Mouse (Mus musculus) midbrain, embryonic 12.5 days (tissue): ENCODE measurements at regions not wholly inside any gene's neighbourhood (a gene's known extent, or its start where the extent isn't known, plus 50 kb on each side); places are given as distances from the start of the nearest gene placed in this dataset.
A peak's percentile ranks its signal among the peaks of the same experiment; 100 is the strongest.

ENCODE experiments used
- ATAC-seq: fragments of 200-750 bp; cut with Nextera tagmentation; 2 replicates; pipeline ENCODE4 v1.8.0; 2017; ENCODE audit warnings: low read depth, moderate TSS enrichment, moderate library complexity; ENCODE audit not compliant: low FRiP score
- H3K27ac ChIP-seq: fragments of 300-500 bp; sonication (generic); replicated peaks from 2 replicates; pipeline ENCODE4 v1.5.1; 2016; ENCODE audit warnings: mild to moderate bottlenecking
- H3K27me3 ChIP-seq: fragments of 300-500 bp; sonication (generic); 2 replicates; pipeline ENCODE4 v1.6.1; 2016; ENCODE audit warnings: mild to moderate bottlenecking
- H3K36me3 ChIP-seq: fragments of 300-500 bp; sonication (generic); 2 replicates; pipeline ENCODE4 v1.6.1; 2016
- H3K4me1 ChIP-seq: fragments of 300-500 bp; sonication (generic); 2 replicates; pipeline ENCODE4 v1.6.1; 2016
- H3K4me2 ChIP-seq: fragments of 300-500 bp; sonication (generic); replicated peaks from 2 replicates; pipeline ENCODE4 v1.6.1; 2016; ENCODE audit warnings: mild to moderate bottlenecking, moderate library complexity
- H3K4me3 ChIP-seq: fragments of 300-500 bp; sonication (generic); 2 replicates; pipeline ENCODE4 v1.5.1; 2016; ENCODE audit warnings: mild to moderate bottlenecking
- H3K9ac ChIP-seq: fragments of 300-500 bp; sonication (generic); replicated peaks from 2 replicates; pipeline ENCODE4 v1.6.1; 2016; ENCODE audit warnings: mild to moderate bottlenecking, moderate library complexity
- H3K9me3 ChIP-seq: fragments of 300-500 bp; sonication (generic); 2 replicates; pipeline ENCODE4 v1.6.1; 2016; ENCODE audit warnings: mild to moderate bottlenecking
- WGBS: fragments of 180-500 bp; shearing (Covaris S2); methylation state at CpG from one replicate; pipeline ENCODE4 v1.1.7; 2016; 5-methylcytosine and 5-hydroxymethylcytosine counted together

DNA sequence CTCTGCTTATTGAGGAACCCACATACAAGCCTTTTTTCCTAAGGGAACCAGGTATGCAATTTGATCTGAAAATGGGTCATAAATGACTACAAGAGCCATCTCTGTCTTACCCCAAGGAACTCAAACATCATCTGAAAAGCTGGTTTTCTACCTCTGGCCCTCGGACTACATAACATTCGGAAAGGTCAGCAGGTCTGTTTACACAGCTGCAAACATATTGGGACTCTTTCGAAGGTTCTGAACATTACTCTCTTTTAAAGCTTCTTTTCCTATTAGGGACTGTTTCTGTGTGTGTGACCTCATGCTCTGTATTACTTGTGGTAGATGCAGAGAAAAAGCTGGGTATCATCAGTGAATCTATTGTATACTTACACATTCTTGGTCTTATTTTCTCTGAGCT, 491.9 kb upstream of the 4930452B06Rik start:
- Histone ChIP-seq H3K36me3 (no peaks in the 10 kb centered on the region), H3K4me3 (no peak overlapping the region), H3K27me3 (no peaks in the 10 kb centered on the region), H3K9ac (no peak overlapping the region), H3K27ac (no peak overlapping the region), H3K4me2 (no peak overlapping the region), H3K9me3 (no peaks in the 10 kb centered on the region), H3K4me1 (no peaks in the 10 kb centered on the region)
- no peak for ATAC-seq
- 58% methylated on average over 3 of the region's 3 CpGs for WGBS

GRCm38 (mm10) chr14:9150841-9151240, 484.8 kb upstream of the 4930452B06Rik start:
- Histone ChIP-seq H3K9ac (no peak overlapping the region), H3K27me3 (no peaks in the 10 kb centered on the region), H3K4me1 (no peaks in the 10 kb centered on the region), H3K27ac (no peak overlapping the region), H3K36me3 (no peaks in the 10 kb centered on the region), H3K9me3 (no peaks in the 10 kb centered on the region), H3K4me3 (no peak overlapping the region), H3K4me2 (no peak overlapping the region)
- ATAC-seq: no peak
- 62% methylated on average over 1 of the region's 1 CpGs for WGBS

DNA sequence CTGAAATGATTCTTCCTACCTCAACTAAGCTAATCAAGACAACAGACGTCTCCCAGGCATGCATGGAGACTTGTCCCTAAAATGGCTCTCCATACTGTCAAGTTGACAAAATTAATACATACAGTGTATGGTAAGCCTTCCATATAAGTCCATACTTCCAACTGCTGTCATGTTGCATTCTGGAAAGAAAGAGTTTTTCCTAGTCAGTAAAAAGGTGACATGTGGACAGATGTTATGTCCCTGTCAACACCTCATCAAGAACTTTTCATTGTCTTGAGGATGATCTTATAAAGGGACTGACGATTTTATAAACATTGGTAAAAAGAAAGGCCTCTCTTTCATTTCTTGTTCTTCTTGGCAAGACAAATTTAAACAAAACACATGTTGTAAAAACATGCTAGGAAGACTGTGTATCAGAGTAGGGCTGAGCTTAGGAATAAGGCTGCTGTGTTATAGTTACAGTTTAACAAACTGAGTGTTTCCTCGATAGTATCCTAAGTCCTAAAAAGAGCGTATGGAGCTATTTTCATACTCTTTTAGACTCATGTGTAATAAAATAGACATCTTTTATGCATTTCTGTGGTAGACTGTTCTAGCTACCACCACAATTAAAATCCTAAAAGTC, 480.7 kb upstream of the 4930452B06Rik start:
- H3K4me3 ChIP-seq: no peak overlapping the region
- 85% methylated on average over 4 of the region's 4 CpGs for WGBS

DNA sequence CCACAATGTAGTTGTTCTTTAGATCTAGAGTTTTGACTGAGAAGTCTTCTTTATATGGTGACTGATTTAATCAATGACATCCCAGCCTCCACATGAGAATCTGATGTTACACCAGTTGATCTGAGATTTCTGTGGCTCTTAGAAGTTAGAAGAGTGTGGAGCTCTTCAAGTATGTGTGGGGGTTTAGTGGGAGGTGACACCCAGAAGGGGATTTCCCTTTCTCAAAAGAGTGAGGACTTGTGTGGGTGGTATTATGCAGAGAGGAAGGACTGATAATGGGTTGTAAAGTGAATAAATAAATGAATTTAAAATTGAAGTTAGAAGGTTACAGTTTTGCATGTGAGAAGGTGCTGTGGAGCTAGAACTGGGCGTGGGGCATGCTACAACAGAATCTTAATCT, 439.7 kb upstream of the 4930452B06Rik start:
- WGBS: 79% methylated on average over 1 of the region's 1 CpGs
- Histone ChIP-seq H3K27ac (no peak overlapping the region), H3K4me1 (no peaks in the 10 kb centered on the region), H3K9ac (no peak overlapping the region), H3K36me3 (no peaks in the 10 kb centered on the region), H3K4me2 (no peak overlapping the region), H3K9me3 (no peaks in the 10 kb centered on the region), H3K4me3 (no peak overlapping the region), H3K27me3 (no peaks in the 10 kb centered on the region)
- no peak for ATAC-seq

More for the DNA sequence above, 480.7 kb upstream of the 4930452B06Rik start:
- H3K27me3 ChIP-seq: no peaks in the 10 kb centered on the region
- no peak overlapping the region for H3K4me2 ChIP-seq
- H3K27ac ChIP-seq: no peak overlapping the region
- H3K36me3 ChIP-seq: no peaks in the 10 kb centered on the region
- H3K9me3 ChIP-seq: no peaks in the 10 kb centered on the region
- no peaks in the 10 kb centered on the region for H3K4me1 ChIP-seq
- ATAC-seq: no peak
- H3K9ac ChIP-seq: no peak overlapping the region

- Histone ChIP-seq H3K27me3 (no peaks in the 10 kb centered on the region), H3K27ac (no peak overlapping the region), H3K36me3 (no peaks in the 10 kb centered on the region), H3K4me1 (no peaks in the 10 kb centered on the region), H3K4me2 (no peak overlapping the region), H3K9ac (no peak overlapping the region), H3K9me3 (no peaks in the 10 kb centered on the region), H3K4me3 (no peak overlapping the region)
- 84% methylated on average over 5 of the region's 5 CpGs for WGBS
- no peak for ATAC-seq
Measured at GRCm38 (mm10) chr14:9089625-9090326, 423.7 kb upstream of the 4930452B06Rik start.

DNA sequence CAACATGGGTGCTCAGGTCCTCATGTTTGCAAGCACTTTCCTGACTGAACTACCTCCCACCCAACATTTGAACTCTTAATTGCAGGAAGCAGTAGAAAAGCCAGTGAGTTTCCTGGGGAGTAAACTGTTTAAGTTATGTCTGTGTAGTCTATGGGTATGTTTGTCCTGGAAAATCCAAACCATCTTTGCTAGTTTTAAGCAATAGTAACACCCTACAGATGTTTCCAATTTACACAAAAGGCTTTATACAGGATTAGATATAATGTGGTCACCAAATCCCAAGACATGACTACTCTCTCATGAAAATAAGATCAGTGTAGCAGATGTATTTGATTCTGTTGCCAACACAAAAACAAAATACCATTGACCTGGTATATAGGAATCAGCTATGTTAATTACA, 421.1 kb upstream of the 4930452B06Rik start:
- H3K4me2 ChIP-seq: no peak overlapping the region
- no peaks in the 10 kb centered on the region for H3K9me3 ChIP-seq
- H3K4me1 ChIP-seq: no peaks in the 10 kb centered on the region
- no peak overlapping the region for H3K9ac ChIP-seq
- H3K27me3 ChIP-seq: no peaks in the 10 kb centered on the region
- no peak for ATAC-seq
- H3K4me3 ChIP-seq: no peak overlapping the region
- H3K36me3 ChIP-seq: no peaks in the 10 kb centered on the region
- no peak overlapping the region for H3K27ac ChIP-seq

- Histone ChIP-seq H3K4me3 (no peak overlapping the region), H3K4me1 (no peaks in the 10 kb centered on the region), H3K27ac (no peak overlapping the region), H3K36me3 (no peaks in the 10 kb centered on the region), H3K9me3 (no peaks in the 10 kb centered on the region), H3K9ac (no peak overlapping the region), H3K4me2 (no peak overlapping the region), H3K27me3 (no peaks in the 10 kb centered on the region)
- ATAC-seq: no peak
- WGBS: 90% methylated on average over 2 of the region's 2 CpGs
Measured at GRCm38 (mm10) chr14:9079632-9080031, 413.6 kb upstream of the 4930452B06Rik start.

GRCm38 (mm10) chr14:9079014-9079413, 413.0 kb upstream of the 4930452B06Rik start:
- Histone ChIP-seq H3K9me3 (no peaks in the 10 kb centered on the region), H3K9ac (no peak overlapping the region), H3K36me3 (no peaks in the 10 kb centered on the region), H3K4me3 (no peak overlapping the region), H3K27ac (no peak overlapping the region), H3K27me3 (no peaks in the 10 kb centered on the region), H3K4me1 (no peaks in the 10 kb centered on the region), H3K4me2 (no peak overlapping the region)
- ATAC-seq: no peak
- 83% methylated on average over 1 of the region's 1 CpGs for WGBS

DNA sequence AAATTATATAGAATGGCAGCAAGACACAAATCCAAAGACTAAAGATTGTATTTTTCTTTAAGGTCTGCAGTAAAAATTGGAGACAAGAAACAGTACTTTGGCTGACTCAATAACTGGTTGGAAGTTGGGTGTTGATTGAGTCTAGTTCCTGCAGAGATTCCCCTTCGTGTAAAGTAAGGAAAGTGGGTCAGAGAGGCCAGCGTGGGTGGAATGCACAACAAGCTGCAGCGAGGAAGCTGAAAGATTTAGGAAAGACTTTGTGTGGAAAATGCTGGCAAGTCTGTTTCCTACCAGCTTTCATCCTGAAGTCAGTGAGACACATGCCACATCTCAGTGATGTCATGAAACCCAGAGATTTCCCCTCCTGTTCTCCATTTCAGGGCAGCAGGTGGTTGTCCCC, 405.1 kb upstream of the 4930452B06Rik start:
- Histone ChIP-seq H3K27me3 (no peaks in the 10 kb centered on the region), H3K9ac (no peak overlapping the region), H3K27ac (no peak overlapping the region), H3K4me1 (no peaks in the 10 kb centered on the region), H3K4me2 (no peak overlapping the region), H3K4me3 (no peak overlapping the region), H3K36me3 (no peaks in the 10 kb centered on the region), H3K9me3 (no peaks in the 10 kb centered on the region)
- WGBS: 88% methylated on average over 3 of the region's 3 CpGs
- ATAC-seq: no peak

DNA sequence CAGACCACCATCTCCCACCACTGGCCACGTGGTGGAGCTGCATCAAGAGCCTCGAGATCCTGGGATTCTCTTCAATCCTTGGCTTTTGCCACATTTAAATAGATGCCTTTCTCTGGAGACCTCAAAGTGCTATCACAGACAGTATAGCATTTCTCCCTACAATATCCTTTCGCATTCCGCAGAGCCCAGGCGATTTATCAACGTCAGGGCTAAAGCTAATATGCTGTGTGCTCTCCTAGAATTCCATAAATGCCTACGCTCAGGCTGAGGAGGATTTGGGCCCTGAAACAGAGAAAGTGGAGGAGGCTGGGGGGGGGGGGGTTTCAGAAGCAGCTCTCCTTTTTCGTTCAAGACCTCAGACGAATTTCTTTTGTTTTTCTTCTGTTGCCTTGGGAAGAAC, 394.0 kb upstream of the 4930452B06Rik start:
- 73% methylated on average over 9 of the region's 9 CpGs for WGBS
- ATAC-seq: no peak
- no peaks in the 10 kb centered on the region for H3K36me3 ChIP-seq
- no peaks in the 10 kb centered on the region for H3K4me1 ChIP-seq
- no peak overlapping the region for H3K4me3 ChIP-seq
- no peak overlapping the region for H3K9ac ChIP-seq
- H3K4me2 ChIP-seq: no peak overlapping the region
- no peaks in the 10 kb centered on the region for H3K27me3 ChIP-seq
- H3K9me3 ChIP-seq: no peaks in the 10 kb centered on the region
- H3K27ac ChIP-seq: no peak overlapping the region

- WGBS: 68% methylated on average over 6 of the region's 6 CpGs
- H3K9me3 ChIP-seq: no peaks in the 10 kb centered on the region
- H3K4me3 ChIP-seq: no peak overlapping the region
- peak; percentile 65; the same call in 1 of the 2 replicates for ATAC-seq
- H3K36me3 ChIP-seq: no peaks in the 10 kb centered on the region
- no peaks in the 10 kb centered on the region for H3K4me1 ChIP-seq
- H3K9ac ChIP-seq: no peak overlapping the region
- no peak overlapping the region for H3K4me2 ChIP-seq
- H3K27ac ChIP-seq: no peak overlapping the region
- H3K27me3 ChIP-seq: no peaks in the 10 kb centered on the region
Measured at GRCm38 (mm10) chr14:9028811-9029210, 362.8 kb upstream of the 4930452B06Rik start.

GRCm38 (mm10) chr14:9015826-9016225, 349.8 kb upstream of the 4930452B06Rik start:
- no peak overlapping the region for H3K27ac ChIP-seq
- H3K4me1 ChIP-seq: no peaks in the 10 kb centered on the region
- H3K4me3 ChIP-seq: no peak overlapping the region
- H3K4me2 ChIP-seq: no peak overlapping the region
- no peaks in the 10 kb centered on the region for H3K9me3 ChIP-seq
- H3K36me3 ChIP-seq: no peaks in the 10 kb centered on the region
- WGBS: 88% methylated on average over 6 of the region's 6 CpGs
- ATAC-seq: no peak
- H3K27me3 ChIP-seq: no peaks in the 10 kb centered on the region
- no peak overlapping the region for H3K9ac ChIP-seq

- no peak overlapping the region for H3K4me2 ChIP-seq
- no peak overlapping the region for H3K27ac ChIP-seq
- H3K9ac ChIP-seq: no peak overlapping the region
- no peaks in the 10 kb centered on the region for H3K9me3 ChIP-seq
- H3K4me3 ChIP-seq: no peak overlapping the region
- 47% methylated on average over 2 of the region's 2 CpGs for WGBS
- ATAC-seq: no peak
- no peaks in the 10 kb centered on the region for H3K36me3 ChIP-seq
- H3K27me3 ChIP-seq: no peaks in the 10 kb centered on the region
- H3K4me1 ChIP-seq: no peaks in the 10 kb centered on the region
Measured at GRCm38 (mm10) chr14:9003034-9003433, 337.0 kb upstream of the 4930452B06Rik start.
